Mouse (Mus musculus): ENCODE measurements around the gene Rexo2. TPM values are rescaled to one million over a fixed set of nuclear protein-coding genes. Genes with fewer than 3 reads are reported as not detected.
"Not testable (repeated sequence)": the region's sequence is repeated elsewhere in the genome, so short reads cannot be mapped to it uniquely, and the experiment has no call there.

Gene Rexo2
- total RNA-seq, 4 experiments from 2014 or later: 122 to 161 (median 136) TPM

DNA sequence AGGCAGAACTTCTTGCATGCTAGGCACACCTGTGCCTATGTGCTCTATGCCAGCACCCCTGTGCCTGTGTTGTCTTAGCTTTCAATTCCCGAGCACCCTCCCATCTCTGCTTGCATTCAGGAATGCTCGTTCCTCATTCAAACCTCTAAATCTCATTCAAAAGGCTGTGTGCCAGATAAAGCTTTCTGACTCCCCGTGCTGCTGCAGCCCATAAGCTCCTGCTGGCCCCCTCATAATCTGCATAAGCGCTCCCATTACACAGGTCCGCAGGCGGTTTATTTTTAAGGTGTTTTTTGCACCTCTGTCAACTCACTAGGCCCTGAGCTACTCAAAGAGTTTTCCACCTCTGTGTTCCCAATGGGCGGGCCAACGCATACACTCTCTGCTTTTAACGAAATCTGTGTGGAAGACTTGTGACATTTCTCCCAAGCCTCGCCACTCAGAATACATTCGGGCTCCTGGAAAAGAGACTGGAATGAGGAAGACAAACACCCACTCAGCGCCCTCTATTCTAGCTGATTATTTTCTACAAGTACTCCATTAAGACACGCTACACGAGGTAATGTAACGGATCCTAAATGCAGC, 7.9 kb downstream of the Rexo2 start:
- no peak for DNase-seq

DNA sequence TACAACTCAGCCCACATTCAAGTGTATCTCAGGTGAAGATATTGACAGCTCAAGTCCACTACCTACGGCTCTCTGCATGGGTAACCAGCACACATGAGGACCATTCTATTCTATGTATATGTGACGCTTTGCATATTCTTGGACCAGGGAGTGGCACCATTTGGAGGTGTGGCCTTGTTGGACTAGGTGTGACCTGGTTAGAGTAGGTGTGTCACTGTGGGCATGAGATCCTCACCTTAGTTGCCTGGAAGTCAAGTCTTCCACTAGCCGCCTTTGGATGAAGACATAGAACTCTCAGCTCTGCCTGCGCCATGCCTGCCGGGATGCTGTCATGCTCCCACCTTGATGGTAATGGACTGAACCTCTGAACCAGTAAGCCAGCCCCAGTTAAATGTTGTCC, 13.0 kb downstream of the Rexo2 start:
- not testable (repeated sequence) for DNase-seq

DNA sequence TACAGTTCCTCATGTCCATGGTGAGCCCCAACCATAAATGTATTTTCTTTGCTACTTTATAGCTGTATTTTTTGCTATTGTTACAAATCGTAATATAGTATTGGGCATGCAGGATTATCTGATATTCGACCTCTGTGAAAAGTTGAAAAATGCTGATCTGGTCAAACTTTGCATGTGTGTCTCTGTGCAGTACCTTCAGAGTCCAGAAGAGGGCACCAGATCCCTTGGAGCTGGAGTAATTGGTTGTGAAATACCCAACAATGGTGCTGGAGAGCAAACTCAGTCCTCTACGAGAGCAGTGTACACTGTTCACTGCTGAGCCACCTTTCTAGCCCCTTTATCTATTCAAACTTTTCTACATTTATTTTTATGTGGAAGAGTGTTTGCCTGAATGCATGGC, 13.6 kb downstream of the Rexo2 start:
- peak; percentile 34 for DNase-seq

DNA sequence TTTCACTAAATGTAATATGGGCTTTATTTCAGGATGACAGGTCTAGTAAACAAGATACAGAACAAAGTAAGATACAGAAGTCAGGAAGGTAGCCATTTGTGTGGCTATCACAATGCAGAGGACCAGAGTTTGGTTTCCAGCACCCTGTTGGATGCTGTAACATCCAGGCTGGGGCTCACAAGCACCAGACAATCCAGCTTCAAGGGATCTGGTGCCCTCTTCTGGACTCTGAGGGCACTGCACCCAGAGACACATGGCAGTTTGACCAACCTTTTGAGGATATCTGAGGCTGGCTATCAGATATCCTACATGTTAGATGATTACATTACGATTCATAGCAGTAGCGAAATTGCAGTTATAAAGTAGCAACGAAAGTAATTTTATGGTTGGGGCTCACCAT, 14.8 kb downstream of the Rexo2 start:
- DNase-seq: no peak

DNA sequence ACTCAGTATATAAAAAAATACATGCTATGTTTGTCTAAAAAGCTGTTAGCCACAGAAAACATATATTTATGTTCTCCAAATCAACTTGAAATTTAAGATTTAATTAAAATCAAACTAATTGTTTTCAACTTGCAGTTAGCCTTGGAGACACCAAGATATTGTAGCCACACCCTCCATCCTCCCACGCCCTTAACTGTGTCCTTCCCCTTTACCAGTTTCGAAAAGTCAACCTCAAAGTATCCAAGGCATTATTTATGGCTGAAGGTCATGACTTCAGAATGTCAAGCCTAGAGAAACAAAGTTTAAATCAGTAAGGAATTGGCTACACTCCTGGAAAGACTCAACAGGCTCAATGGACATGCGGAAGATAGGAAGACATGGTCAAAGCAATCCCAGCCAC, 18.9 kb downstream of the Rexo2 start:
- DNase-seq: peak; percentile 14

DNA sequence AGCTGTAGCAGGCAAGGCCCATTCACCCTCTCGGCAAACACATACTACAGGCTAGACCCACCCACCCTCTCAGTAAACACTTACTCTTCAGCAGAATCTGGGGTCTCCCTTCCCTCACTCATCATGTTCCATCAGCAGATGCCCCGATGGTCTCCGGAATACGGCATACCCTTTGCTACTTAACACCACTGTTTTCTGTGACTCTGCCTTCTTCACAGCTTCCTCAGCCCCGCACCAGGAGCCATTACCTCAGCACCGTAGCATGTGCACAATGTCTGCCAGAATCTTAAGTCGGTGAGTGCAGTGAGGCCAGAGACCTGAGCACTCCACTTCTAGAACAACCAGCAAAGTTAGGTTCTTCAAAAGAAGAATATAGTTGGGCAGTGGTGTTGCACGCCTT, 19.7 kb downstream of the Rexo2 start:
- no peak for DNase-seq

DNA sequence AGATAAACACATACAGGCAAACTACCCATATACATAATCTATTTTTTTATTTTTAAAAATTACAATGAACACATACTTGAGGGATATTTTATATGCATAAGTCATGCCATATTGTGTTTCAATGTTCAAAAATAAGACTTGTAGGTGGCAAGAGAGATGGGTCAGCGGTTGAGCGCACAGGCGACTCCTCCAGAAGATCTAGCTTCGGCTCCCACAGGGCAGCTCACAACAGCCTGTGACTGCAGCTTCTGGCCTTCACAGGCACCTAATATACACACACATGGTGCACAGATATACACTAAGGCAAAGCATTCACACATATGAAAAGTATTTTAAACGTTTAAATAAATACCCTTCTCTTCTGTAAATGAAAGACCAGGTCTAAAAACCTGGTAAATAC, 21.0 kb downstream of the Rexo2 start:
- DNase-seq: no peak

DNA sequence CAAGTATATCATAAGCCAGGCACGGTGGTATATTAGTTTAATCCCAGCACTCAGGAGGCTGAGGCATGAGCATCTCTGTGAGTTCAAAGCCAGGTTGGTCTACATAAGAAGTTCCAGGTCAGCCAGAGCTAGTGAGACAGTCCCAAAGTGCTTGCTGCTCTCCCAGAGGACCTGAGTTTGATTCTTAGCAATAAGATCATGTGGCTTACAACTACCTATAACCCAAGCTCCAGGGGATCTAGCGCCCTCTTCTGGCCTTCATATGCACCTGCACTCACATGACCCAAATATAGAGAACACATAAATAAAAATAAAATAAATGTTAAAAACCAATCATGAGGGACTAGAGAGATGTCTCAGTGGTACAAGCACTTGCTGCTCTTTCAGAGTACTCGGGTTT, 21.5 kb downstream of the Rexo2 start:
- DNase-seq: no peak

DNA sequence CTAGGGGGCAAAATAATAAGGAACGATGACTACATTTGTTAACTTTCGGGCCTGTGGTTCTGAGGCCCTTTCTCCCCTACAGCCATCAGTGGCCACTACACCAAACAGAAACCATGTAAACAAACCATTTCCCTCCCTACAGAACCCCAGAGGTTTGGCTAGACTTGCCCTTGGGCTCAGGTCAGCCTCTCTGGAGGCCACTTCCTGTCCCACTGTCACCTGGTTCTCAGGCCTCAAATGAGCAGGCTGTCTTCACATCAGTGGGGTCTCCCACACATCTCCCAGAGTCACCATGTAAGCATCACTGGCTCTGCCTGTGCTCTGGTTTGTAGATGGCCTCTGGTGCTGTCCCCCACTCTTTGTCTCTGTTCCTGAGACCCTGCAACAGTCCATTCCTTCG, 24.5 kb downstream of the Rexo2 start:
- DNase-seq: no peak

DNA sequence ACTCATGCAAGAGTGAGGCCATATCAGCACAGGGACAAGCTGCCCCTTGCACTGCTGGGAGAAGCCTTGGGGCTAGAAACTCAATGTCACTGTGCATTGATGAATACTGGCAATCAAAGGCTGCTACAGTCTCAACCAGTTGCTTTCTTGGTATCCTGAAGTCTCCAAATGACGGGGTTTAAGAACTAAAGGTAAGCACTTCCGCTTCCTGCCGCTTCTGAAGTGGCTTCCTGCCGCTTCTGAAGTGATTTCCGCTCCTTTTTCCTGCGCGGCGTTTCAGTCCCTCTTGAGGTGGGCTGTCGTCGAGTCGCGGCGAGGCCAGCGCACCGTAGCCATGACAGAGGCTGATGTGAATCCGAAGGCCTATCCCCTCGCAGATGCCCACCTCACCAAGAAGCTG, 30.4 kb downstream of the Rexo2 start:
- no peak for DNase-seq

DNA sequence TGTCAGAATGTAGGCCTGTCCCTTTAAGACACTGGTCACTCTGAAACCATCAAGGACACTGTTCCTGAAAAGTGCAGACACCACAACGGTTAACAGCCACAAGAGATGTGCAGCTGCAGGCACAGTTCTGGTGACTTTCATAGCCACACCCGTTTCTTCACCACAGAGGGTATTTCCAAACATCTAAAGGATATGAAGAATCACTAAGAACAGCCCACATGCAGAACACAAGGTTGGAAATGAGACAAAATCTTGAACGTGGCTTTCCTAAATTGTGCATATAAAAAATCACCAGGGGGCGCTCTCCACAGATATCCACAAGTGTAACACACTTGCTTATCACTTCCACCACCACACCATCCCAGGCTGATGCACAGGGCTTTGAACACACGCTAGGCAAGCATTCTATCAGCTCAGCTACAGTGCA, 32.6 kb downstream of the Rexo2 start:
- DNase-seq: no peak

DNA sequence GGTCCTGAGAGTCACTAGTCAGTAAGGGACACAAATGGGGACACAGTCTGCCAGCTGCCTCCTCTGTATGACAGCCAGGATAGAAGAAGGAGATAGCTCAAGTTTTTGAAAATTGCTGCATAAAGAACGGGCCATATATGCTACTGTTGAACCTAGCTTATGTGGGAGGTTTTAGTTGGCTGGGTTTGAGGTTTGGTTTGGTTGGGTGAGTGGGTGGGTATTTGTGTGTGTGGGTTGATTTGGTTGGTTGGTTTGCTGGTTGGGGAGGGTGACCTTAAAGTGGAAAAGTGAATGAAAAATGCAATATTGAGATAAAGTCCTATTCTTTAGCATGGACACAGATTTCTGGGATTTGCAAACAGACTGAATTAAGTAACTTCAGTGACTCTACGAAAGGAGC, 35.6 kb downstream of the Rexo2 start:
- no peak for DNase-seq

DNA sequence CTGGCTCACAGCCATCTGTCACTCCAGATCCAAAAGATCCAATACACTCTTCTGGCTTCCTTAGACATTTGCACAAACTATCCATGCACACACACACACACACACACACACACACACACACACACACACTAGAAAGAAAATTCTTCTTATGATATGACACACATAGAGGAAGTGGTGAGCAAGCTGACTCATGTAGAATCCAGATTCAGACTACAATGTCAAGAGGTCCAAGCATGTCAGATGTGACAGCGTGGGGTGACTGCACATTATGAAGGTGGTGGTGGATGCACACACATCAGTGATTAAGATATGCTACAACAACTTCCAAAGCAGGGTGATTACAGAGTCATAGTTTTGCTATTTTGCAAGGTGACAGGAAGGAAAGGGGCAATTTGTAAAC, 36.5 kb downstream of the Rexo2 start:
- no peak for DNase-seq

DNA sequence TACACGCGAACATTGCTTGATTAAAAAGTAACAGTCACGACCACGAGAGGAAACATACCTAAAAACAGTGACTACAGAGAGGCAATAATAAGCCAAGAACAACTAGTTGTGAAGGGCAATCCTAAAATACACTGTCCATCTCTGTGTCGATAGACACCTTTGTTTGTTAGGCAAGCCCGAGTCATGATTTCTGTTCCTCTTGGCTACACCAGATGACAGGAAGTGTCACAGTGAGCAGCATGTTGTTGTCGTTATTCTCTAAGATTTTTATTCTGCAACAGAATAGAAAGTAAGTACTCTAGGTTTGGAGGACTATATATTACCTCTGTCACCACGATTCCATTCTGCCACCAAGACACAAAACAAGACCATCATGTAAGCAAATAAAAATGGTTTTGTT, 48.0 kb downstream of the Rexo2 start:
- no peak for DNase-seq

DNA sequence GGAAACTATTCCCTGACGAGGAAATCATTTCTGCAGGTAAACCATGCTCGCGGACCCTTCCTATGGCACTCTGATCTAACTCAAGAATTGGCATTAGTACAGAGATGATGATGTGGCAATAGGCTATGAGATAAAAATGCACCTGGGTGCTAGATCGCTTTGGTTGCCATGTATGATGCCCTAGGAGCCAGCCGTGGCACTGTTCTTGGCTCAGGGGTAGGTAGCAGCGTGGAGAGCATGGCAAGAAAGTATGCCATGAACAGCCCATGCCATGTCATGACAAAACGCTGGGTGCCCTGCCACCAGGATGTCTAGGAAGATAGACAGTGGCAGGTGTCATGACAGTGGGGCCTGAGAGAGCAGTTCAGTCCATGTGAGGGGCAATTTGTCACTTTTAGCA, 53.2 kb downstream of the Rexo2 start:
- DNase-seq: no peak

DNA sequence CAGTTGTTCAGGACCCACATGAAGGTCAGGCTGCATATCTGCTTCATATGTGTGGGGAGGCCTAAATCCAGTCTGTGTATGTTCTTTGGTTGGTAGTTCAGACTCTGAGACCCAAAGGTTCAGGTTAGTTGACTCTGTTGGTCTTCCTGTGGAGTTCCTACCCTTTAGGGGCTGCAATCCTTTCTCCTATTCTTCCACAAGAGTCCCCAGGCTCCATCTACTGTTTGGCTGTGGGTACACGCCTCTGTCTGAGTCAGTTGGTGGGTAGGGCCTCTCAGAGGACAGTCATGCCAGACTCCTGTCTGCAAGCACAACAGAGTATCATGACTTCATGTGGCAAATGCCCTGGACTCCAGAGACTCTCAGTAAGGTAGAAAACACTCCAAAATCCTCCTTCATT, 57.2 kb downstream of the Rexo2 start:
- peak; percentile 6 for DNase-seq

DNA sequence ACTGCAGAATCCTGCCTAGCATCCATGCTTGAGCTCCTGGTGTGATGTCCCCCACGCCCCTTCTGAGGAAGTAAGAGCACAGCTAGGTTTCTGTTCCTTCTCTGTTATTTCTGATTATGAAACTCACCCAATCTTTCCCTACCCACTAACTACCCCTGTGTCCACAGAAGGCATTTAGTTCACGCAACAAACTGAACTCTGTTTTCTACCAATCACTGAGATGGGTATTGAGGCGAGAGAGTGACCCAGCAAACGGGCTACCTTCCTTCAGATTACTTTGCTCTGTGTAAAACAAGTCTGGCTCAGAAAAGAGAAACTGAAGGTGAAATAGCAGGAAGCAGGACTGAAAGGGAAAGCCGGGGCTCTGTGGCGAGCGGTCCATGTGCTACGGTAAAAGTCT, 58.0 kb downstream of the Rexo2 start:
- no peak for DNase-seq

DNA sequence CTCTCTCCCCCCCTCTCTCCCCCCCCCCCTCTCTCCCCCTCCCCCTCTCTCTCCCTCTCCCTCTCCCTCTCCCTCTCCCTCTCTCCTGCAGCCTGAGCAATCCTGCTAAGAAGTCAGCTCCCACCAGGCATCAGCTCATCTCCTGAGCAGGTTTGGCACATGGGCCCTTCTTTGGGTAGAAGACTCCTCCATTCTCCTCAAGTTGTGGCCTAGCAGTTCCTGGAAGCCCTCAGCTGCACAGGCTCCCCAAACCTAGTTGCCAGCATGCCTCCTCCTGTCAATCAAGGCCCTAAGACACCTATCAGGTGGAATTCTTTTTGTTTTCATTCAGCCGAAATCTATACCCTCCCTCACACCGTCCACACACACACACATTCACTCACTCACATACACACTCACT, 58.9 kb downstream of the Rexo2 start:
- DNase-seq: no peak

DNA sequence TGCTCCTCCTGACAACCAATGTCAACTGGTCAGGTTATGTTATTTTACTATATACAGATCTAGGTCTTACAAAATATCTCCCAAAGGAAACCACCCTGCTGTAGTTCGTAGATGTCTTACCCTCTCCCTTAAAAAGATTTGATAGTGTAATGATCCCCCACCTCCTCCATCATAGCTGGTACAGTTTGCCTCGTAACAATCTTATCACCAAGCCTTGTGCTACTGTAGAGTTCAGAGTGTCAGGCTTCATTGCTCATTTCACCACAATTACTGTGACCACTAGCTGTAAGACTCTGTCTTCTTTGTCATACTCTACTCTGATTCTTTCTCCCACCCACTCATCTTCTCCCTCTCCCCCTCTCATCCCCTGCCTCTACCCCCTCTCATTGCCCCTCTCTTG, 59.4 kb downstream of the Rexo2 start:
- no peak for DNase-seq

DNA sequence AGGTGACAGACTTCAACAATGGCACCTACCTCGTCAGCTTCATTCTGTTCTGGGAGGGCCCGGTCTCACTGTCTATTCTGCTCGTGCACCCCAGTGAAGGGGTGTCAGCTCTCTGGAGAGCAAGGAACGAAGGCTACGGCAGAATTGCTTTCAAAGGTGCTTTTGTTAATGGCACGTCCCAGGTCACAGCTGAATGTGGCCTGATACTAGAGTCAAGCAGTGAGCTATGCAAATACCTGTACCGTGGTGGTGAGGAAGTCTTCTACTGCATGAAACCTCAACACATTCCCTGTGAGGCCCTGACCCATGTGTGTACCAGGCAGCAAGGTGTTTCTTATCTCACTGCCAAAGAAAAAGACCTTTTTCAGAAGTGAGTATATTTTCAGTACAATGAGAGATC, 60.0 kb downstream of the Rexo2 start:
- no peak for DNase-seq

DNA sequence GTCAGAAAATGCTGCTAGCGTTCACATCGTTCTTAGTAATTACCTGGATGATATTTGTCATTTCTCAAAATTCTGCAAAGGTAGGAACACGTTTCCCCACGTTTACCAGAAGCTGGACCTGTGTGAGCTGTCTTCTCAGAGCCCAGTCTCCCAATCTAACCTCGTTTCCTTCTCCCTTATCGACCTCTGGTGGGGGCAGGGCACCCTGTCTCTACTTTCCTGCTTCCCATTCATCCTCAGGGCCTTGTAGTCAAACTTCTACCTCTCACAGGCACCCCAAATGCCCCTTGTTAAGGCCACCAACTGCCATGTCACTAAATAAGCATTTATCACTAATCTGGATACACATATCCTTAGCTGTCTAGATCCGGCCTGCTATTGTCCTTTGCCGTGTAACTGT, 61.6 kb downstream of the Rexo2 start:
- no peak for DNase-seq

Data from adrenal gland, adult 8-10 months (tissue).